Mouse (Mus musculus): ENCODE measurements around the gene Eras. TPM values are rescaled to one million over a fixed set of nuclear protein-coding genes. Genes with fewer than 3 reads are reported as not detected.
"Not testable (repeated sequence)": the region's sequence is repeated elsewhere in the genome, so short reads cannot be mapped to it uniquely, and the experiment has no call there.

Gene Eras
- total RNA-seq, 2 experiments from 2014 or later = not detected

- intact Hi-C loops (cut with DNase I) = loop anchor here (5.0 kb wide), 1 partner anchor 98 kb away; the partner anchor contains the start of gene Glod5
- peak; percentile 31 to 66 for DNase-seq (ENCODE audit: extremely low spot score in 1 of 2, low spot score in 2 of 2)
These were observed 8.6 kb downstream of the Eras start, which contains the start of gene Pcsk1n for GRCm38 (mm10) chrX:7919601-7920383. Gene Pcsk1n (plus strand): TSS chrX:7919822.

DNA sequence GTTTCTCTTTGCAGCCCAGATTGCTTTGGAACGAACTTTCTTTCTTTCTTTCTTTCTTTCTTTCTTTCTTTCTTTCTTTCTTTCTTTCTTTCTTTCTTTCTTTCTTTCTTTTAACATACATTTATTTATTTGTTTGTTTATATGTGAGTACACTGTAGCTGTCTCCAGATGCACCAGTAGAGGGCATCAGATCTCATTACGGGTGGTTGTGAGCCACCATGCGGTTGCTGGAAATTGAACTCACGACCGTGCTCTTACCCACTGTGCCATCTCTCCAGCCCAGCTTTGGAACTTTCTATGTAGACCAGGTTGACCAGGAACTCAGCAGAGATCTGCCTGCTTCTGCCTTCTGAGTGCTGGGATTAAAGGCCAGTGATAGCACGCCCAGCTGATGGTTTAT, 10.4 kb downstream of the Eras start:
- intact Hi-C loops (cut with DNase I) = loop anchor here (5.0 kb wide), 1 partner anchor 99 kb away; the partner anchor contains the start of gene Glod5
- DNase-seq (ENCODE audit: extremely low spot score in 1 of 2, low spot score in 2 of 2) = not testable (repeated sequence)

DNA sequence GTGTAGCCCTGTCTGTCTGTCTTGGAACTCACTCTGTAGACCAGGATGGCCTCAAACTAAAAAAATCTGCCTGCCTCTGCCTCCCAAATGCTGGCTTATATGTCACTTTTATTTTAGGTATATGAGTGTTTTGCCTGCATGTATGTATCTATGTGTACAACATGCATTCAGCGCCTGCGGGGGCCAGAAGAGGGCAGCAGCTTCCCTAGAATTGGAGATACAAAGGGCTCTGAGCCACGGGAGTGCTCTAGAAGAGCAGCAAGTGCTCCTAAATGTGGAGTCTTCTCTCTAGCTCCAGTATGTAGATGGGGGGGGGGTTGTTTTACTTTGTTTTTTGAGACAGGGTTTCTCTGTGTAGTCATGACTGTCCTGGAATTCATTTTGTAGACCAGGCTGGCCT, 12.7 kb downstream of the Eras start:
- not testable (repeated sequence) for DNase-seq (ENCODE audit: extremely low spot score in 1 of 2, low spot score in 2 of 2)
- intact Hi-C loops (cut with DNase I) = loop anchor here (5.0 kb wide), 1 partner anchor 102 kb away; the partner anchor contains the start of gene Glod5

DNA sequence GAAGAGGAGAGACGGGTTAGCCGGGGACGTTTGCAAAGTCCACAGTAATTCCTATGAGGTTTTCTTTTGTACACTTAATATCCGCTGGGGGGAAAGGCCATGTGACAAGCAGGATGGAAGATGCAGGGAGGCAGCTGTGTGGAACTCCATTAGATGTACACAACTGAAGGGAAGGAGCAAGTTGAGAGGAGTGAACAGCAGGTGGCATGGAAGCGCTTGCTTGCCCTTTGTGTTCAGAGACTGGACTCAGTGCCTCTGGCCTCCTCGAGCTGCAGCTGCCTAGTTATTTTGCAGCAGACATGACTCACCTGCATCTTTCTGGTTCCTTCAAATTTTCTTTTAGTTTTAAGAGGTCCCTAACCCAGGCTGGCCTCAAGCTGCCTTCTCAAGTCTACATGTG, 17.9 kb downstream of the Eras start:
- no peak for DNase-seq (ENCODE audit: extremely low spot score in 1 of 2, low spot score in 2 of 2)
- intact Hi-C loops (cut with DNase I) = no loop called here

DNA sequence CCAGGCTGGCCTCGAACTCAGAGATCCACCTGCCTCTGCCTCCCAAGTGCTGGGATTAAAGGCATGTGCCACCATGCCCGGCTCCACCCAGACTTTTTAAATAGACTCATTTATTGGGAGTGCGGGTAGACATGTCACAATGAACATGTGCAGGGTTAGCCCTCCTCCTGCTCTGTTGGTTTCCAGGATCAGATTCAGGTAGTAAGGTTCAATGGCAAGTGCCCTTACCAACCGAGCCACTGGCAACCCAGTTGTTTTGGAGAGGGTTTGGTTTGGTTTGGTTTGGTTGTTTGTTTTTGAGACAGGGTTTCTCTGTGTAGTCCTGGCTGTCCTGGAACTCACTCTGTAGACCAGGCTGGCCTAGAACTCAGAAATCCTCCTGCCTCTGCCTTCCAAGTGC, 19.2 kb downstream of the Eras start, which contains the start of gene Gm10490:
TSS of gene Gm10490 (plus strand) at position 301 of the 400 bp plus-strand sequence.
- intact Hi-C loops (cut with DNase I); DNase-seq (ENCODE audit: extremely low spot score in 1 of 2, low spot score in 2 of 2): not testable (repeated sequence)

- no peak for DNase-seq (ENCODE audit: extremely low spot score in 1 of 2, low spot score in 2 of 2)
- intact Hi-C loops (cut with DNase I) = no loop called here
These were observed 20.7 kb downstream of the Eras start, which contains the start of gene Gm10491 for GRCm38 (mm10) chrX:7907735-7908134. Gene Gm10491 (minus strand): TSS chrX:7907835.

DNA sequence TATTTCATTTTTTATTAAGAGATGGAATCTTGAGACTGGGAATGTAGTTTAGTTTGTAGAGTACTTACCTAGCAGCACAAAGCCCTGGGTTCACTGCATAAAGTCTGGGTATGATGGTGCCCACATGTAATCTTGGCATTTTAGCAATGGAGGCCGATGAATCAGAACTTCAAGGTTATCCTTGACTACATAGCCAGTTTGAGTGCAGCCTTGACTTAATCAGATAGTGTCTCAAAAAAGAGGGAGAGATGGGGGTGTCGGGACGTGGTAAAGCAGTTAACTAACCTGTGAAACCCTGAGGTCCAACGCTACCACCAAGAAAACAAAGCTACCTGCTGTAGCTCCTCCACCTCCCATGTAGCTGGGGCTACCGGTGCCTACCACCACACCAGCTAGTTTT, 24.0 kb downstream of the Eras start:
- DNase-seq (ENCODE audit: extremely low spot score in 1 of 2, low spot score in 2 of 2) = no peak
- intact Hi-C loops (cut with DNase I) = no loop called here

- intact Hi-C loops (cut with DNase I) = no loop called here
These were observed 29.2 kb downstream of the Eras start, which contains the start of the genes Pqbp1 and Timm17b for GRCm38 (mm10) chrX:7898880-7899874. Gene Pqbp1 (minus strand): TSS chrX:7899269. Gene Timm17b (plus strand): TSS chrX:7899357.

GRCm38 (mm10) chrX:7898211-7898610, 30.2 kb downstream of the Eras start:
- no peak for DNase-seq (ENCODE audit: extremely low spot score in 1 of 2, low spot score in 2 of 2)
- intact Hi-C loops (cut with DNase I) = no loop called here

More at GRCm38 (mm10) chrX:7898880-7899874, 29.2 kb downstream of the Eras start, which contains the start of the genes Pqbp1 and Timm17b:
- DNase-seq (ENCODE audit: extremely low spot score in 1 of 2, low spot score in 2 of 2) = peak; percentile 87 to 93

GRCm38 (mm10) chrX:7883841-7884567, 44.4 kb downstream of the Eras start, which contains the start of gene Slc35a2:
Gene Slc35a2 (plus strand): TSS chrX:7884028.
- DNase-seq (ENCODE audit: extremely low spot score in 1 of 2, low spot score in 2 of 2) = peak; percentile 73 to 86
- intact Hi-C loops (cut with DNase I) = no loop called here

GRCm38 (mm10) chrX:7879819-7880218, 48.6 kb downstream of the Eras start:
- intact Hi-C loops (cut with DNase I) = no loop called here

DNA sequence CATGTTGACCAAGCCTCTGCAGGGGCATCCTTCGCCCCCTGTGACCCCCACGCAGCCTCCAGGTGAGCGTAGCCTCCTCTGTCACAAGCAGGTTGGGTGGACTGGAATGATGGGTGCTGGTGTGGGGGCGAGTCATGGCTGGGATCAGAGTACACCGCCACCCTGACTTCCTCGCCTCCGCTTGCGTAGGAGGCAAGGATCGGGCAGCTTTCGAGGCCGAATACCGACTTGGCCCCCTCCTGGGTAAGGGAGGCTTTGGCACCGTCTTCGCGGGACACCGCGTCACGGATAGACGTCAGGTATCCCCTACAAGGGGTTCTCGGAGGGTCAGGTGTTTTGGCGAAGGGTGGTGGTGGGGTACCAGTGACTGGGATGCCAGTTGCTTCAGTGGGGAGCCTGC, 49.9 kb downstream of the Eras start:
- intact Hi-C loops (cut with DNase I) = no loop called here
- peak in 1 of 2 experiments; percentile 39 for DNase-seq (ENCODE audit: extremely low spot score in 1 of 2, low spot score in 2 of 2)

More at GRCm38 (mm10) chrX:7879819-7880218, 48.6 kb downstream of the Eras start:
- peak; percentile 46 to 74 for DNase-seq (ENCODE audit: extremely low spot score in 1 of 2, low spot score in 2 of 2)

GRCm38 (mm10) chrX:7878007-7878419, 50.4 kb downstream of the Eras start, which contains the start of gene Pim2:
Gene Pim2 (plus strand): TSS chrX:7878262.
- intact Hi-C loops (cut with DNase I) = no loop called here
- peak; percentile 83 to 89 for DNase-seq (ENCODE audit: extremely low spot score in 1 of 2, low spot score in 2 of 2)

Other genes with a start within 250 kb of the Eras start
- under 1 TPM; 0.12 to 0.34 TPM for gene Magix, start 247.4 kb downstream of the Eras start, total RNA-seq (2021)
- 10 to 100 TPM; 37.1 to 39.3 TPM for gene Gpkow, start 231.5 kb downstream of the Eras start, total RNA-seq (2021)
- 10 to 100 TPM; 38.5 to 43.3 TPM for gene Wdr45, start 214.3 kb downstream of the Eras start, total RNA-seq (2021)
- gene Gm45208, start 206.4 kb downstream of the Eras start, total RNA-seq (2021) = under 1 TPM in 1 of 2 experiments, not detected in 1; 0.69 TPM
- 100 to 1,000 TPM in 1 of 2 experiments, 10 to 100 TPM in 1; 97.3 to 105 TPM for gene Praf2, start 200.2 kb downstream of the Eras start, total RNA-seq (2021)
- 10 to 100 TPM; 28.9 to 29.7 TPM for gene Ccdc120, start 177.7 kb downstream of the Eras start, total RNA-seq (2021)
- 10 to 100 TPM; 30.0 to 35.6 TPM for gene Tfe3, start 166.0 kb downstream of the Eras start, total RNA-seq (2021)
- gene Gripap1, start 138.8 kb downstream of the Eras start, total RNA-seq (2021) = 10 to 100 TPM; 79.5 to 84.6 TPM
- 10 to 100 TPM; 10.9 to 11.3 TPM for gene Kcnd1, start 106.3 kb downstream of the Eras start, total RNA-seq (2021)
- gene Otud5, start 87.2 kb downstream of the Eras start, total RNA-seq (2021) = 10 to 100 TPM; 64.5 to 65.6 TPM
- 10 to 100 TPM; 43.7 to 44.9 TPM for gene Pim2, start 50.3 kb downstream of the Eras start, total RNA-seq (2021)
- gene Slc35a2, start 44.6 kb downstream of the Eras start, total RNA-seq (2021) = 10 to 100 TPM; 43.4 to 47.5 TPM
- 10 to 100 TPM; 77.7 to 81.3 TPM for gene Pqbp1, start 29.3 kb downstream of the Eras start, total RNA-seq (2021)
- 10 to 100 TPM; 25.5 to 34.1 TPM for gene Timm17b, start 29.2 kb downstream of the Eras start, total RNA-seq (2021)
- not detected for gene Gm10491, start 20.8 kb downstream of the Eras start, total RNA-seq (2021)
- gene Gm10490, start 19.1 kb downstream of the Eras start, total RNA-seq (2021) = not detected
- gene Pcsk1n, start 8.8 kb downstream of the Eras start, total RNA-seq (2021) = 100 to 1,000 TPM; 287 to 317 TPM
- gene Hdac6, start 19.3 kb upstream of the Eras start, total RNA-seq (2021) = 10 to 100 TPM; 59.7 to 65.0 TPM
- not detected for gene Gata1, start 49.5 kb upstream of the Eras start, total RNA-seq (2021)
- gene Glod5, start 89.9 kb upstream of the Eras start, total RNA-seq (2021) = under 1 TPM; 0.57 to 0.73 TPM
- 10 to 100 TPM; 34.3 to 36.7 TPM for gene Suv39h1, start 146.2 kb upstream of the Eras start, total RNA-seq (2021)
- 1 to 10 TPM; 1.4 to 1.5 TPM for gene Was, start 161.9 kb upstream of the Eras start, total RNA-seq (2021)
- 100 to 1,000 TPM; 231 to 242 TPM for gene Wdr13, start 204.3 kb upstream of the Eras start, total RNA-seq (2021)
- gene Rbm3, start 217.3 kb upstream of the Eras start, total RNA-seq (2021) = 100 to 1,000 TPM; 268 to 306 TPM
- 10 to 100 TPM; 14.4 to 17.7 TPM for gene Tbc1d25, start 247.6 kb upstream of the Eras start, total RNA-seq (2021)